Mouse (Mus musculus) CH12F3 (cell line): Measurements from ENCODE around the gene Atad1.

Source experiments
- in situ Hi-C: fragments of 300-500 bp; cut with MboI; formaldehyde crosslinking; loops from 2 replicates; pipeline ENCODE4 v1.14.3; 2020; ENCODE audit warnings: low sequenced_read_pairs

Atad1 gene

DNA sequence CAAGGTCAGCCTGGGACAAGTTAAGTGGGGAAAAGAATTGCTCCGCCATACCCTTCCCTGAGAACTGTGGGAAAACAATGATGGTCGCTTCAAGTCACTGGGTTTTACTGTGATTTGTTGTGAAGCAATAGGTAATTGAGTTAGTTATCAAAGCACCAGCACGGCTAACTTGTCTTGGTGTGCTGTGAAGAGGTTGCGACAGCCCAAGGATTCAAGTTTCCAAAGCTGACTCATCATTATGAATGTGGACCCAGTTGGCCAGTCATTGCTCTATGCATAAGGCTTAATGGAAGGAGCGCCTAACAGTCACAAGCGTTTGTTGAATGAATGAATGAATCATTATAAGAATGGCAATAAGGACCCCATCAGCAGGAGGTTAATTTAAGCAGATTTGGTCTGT, 12.8 kb upstream of the Atad1 start:
- in situ Hi-C loops, result loop anchor here (10.0 kb wide), 2 partner anchors 202 to 472 kb away; no protein-coding TSS in a partner anchor

DNA sequence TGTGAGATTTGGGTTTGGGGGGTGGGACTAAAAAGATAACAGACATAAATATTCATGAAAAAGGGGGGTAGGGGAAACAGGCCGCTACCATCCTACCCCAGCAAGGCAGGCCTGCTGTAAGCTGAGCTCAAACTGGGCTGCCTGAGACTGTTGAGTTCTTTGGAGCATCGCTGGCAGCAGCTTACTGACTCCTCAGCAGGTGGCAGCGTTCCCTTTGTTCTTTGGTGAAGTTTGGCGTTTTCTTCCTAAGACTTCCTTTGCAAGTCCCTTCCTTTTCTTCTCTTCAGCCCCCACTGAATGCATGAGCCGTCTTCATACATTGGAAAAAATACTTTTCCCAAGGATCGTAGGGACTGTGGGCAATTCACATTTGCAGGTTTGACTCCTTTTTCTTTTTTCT, 9.8 kb upstream of the Atad1 start:
- in situ Hi-C loops, result no loop called here

DNA sequence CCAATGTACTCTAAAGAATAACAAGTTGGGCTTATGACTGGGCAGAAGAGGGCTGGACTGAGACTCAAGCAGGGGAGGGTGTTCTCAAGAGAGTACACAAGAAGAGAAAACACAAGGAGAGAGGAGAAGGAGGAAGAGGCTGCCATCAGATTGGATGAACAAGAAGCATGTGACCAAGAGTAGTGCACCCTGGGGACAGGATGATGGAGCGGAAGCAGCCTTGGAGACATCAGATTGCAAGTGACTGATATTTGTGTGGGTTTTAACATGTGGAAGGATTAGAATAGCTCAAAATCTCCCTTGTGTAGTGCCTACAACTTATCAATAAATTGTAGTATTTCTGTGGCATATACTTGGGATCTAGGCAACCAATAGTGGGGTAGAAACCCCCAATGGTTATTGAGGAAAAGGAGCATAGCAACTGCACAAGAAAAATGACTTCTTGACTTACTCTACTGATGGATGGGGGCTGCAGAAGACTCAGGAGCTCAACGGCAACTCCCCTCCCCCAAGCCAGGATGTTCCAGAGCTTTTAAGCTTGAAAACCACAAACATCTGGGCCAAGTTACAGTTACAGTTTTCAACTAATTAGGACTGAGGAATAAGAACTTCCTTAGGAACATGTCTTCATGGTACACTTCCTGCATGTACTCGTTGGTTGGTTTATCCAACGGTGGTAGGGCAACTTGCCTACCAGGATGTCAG, 1.2 kb upstream of the Atad1 start:
- in situ Hi-C loops, result no loop called here

DNA sequence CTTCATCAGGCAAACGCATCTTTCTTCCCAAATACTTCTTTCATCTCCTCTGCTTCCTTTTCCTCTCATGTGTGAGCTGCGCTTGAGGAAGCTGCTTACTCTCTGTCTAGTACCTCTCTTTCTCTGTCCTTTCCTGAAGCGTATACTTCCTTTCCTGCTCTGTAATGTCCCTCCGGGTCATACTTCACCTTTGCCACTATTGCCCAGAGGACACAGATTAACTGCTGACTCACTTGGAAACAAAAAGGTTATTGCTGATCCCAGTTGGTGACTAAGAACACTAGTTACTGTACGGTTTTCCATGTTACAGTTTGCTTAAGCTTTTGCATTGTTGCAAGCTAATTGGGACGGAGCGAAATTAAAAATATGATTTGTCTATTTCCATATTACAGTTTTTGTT, 1.7 kb downstream of the Atad1 start:
- in situ Hi-C loops, result loop anchor here (10.0 kb wide), 1 partner anchor 497 kb away; no protein-coding TSS in a partner anchor

DNA sequence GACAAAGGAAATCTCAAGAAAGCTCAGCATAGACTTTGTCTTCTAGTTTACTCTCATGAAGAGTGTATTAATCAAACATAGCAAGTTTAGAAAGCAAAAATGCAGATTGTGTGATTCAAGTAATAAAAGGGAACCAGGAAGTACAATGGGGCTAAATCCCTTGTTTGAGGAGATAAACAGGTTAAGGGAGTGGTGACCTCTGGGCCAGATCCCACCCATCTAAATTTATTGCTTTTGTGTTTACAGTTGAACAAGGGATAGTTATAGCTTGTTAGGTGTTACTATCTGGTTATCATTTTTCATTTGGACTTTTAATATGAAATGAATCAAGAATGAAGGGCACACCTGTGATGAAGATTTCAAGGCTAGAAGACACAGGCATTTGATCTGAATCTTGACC, 6.7 kb downstream of the Atad1 start:
- in situ Hi-C loops, result loop anchor here (10.0 kb wide), 1 partner anchor 502 kb away; no protein-coding TSS in a partner anchor

DNA sequence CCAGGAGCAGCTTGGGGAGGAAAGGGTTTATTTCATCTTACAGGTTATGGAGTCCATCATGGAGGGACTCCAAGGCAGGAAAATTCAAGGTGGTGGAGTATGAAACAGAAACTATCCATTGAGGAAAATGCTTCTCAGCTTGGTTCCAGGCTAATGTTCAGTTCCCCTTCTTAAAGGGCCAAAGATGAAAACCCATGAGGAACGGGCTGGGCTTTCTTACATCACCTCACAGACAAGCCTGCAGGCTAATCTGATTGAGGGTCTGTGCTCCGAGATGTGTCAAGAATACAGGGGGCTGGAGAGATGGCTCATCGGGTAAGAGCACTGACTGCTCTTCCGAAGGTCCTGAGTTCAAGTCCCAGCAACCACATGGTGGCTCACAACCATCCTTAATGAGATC, 9.8 kb downstream of the Atad1 start:
- in situ Hi-C loops, result loop anchor here (10.0 kb wide), 1 partner anchor 505 kb away; no protein-coding TSS in a partner anchor

DNA sequence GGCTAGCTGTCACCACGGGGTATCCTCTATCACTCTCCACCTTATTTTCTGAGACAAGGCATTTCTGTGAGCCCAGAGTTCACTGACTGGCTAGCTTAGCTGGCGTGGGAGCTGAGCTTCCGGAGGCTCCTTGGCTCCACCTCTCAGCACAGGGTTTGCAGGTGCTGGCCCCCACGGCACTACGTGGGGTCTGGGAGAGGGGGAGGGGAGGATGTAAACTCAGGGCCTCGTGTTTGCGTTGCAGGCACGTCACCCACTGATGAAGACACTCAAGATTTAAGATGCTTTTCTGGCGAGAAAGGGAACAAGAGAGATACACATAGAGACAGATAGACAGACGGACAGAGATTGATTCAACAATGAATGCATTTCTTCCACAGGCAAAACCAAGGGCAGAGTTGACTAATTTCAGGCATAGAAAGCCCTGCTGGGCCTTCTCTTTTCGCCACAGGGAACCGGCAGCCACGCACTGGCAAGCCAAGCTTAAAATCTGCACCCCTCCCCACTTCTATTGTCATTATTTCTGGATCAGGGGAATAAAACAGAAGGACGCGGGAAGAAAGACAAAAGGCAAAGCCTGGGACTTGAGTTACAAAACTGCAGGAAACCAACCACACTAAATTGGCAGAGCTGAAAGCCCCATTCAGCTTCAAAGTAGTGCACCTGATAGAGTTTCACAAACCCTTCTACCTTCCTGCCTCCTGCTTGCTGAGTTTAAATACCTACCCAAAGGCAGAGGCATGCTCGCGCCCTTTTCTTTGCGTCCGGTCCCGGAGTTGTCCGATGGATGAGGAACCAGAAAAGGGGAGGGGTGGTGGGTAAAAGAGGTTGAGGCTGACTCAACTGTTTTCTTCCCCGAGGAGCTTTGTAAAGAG, 12.9 kb downstream of the Atad1 start:
- in situ Hi-C loops, result no loop called here

DNA sequence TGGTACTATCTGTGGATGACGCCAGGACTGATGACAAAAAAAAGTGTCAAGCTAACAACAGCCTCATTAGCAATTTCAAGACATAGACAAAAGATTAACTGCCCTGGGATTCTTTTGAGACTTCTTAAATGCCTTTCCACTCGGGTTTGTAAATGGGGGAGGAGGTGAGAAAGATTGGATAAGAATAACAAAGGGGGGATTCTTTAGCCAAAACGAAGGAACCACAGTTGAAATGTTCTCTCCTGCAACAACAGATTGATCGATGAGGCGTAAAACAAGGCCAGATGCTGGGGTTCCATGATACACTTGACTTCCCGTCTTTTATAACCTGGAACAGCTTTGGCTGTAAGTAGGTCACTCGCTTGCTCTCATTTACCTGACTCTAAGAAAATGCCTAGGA, 15.8 kb downstream of the Atad1 start:
- in situ Hi-C loops, result no loop called here

DNA sequence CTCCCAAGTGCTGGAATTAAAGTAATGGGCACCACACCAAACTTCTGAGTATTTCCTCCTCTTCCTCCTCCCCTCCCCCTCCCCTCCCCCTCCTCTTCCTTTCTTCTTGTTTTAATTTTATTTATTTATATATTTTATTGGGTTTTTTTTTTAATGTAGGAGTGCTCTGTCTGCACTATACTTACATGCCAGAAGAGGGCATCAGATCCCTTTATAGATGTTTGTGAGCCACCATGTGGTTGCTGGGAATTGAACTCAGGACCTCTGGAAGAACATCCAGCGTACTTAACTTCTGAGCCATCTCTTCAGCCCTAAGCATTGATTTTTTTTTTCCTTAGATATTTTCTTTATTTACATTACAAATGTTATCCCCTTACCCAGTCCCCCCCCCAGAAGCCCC, 19.3 kb downstream of the Atad1 start:
- in situ Hi-C loops, result no loop called here

DNA sequence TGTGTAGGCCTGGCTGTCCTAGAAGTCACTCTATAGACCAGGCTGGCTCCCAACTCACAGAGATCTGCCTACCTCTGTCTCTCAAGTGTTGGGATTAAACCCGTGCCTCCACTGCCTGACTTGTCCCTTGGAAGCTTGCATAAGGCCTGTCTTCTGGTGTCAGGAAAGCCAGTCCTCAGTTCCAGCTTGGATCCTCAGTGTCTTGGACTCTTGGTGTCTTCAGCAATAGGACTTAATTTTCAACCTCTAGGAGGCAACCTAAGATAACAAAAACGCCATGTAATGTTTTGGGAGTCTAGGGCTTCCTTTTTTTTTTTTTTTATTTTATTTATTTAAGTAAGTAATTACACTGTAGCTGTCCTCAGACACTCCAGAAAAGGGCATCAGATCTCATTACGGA, 22.0 kb downstream of the Atad1 start:
- in situ Hi-C loops, result loop anchor here (5.0 to 10.0 kb wide), 2 partner anchors 507 to 645 kb away; no protein-coding TSS in a partner anchor

DNA sequence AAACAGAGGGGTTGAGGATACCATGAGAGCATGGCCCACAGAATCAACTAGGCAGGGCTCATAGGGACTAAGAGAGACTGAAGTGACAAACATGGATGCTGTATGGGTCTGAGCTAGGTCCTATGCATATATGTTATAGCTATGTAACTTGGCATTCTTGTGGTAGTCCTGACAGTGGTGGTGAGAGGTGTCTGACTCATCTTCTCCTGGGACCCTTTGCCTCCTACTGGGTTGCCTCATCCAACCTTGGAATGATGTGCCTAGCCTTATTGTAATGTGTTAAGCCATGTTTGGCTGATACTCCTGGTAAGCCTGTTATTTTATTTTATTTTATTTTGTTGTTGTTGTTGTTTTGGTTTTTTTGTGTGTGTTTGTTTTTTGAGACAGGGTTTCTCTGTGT, 23.9 kb downstream of the Atad1 start:
- in situ Hi-C loops, result loop anchor here (5.0 to 10.0 kb wide), 2 partner anchors 509 to 647 kb away; no protein-coding TSS in a partner anchor

DNA sequence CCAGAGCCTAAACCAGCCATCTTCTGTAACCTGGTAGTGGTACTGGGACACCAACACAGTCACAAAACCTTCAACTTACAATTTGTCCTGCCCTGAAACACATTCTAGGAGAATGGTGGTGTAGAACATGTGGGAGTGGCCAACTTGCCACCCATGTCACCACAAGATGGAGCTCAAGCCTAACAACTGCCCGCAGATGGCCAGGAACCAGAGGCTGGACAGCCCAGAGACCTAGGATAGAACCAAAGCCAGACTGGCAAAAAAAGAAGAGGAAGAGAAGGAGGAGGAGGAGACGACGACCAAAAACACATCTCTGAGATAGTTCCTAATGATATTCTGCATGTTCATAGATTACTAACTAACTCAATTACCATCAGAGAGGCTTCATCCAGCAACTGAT, 24.4 kb downstream of the Atad1 start:
- in situ Hi-C loops, result loop anchor here (5.0 to 10.0 kb wide), 2 partner anchors 510 to 647 kb away; no protein-coding TSS in a partner anchor

DNA sequence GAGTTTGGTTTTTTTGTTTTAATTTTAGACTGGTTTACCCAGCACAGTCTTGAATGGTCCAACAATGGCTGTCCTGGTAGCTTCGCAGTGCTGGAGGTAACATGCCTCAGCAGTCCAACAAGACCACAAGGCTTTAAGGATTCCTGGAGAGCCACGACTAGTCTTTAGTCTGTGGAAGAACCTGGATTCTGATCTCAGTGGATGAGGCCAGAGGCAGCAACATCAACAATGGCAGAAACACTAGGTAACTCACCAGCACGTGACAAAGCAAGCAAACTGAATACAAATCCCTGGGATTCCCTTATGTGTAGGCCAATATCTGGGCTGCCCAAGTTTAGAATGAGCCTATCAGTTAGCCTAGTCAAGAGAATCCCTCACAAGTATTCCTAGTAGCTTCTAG, 26.1 kb downstream of the Atad1 start:
- in situ Hi-C loops, result loop anchor here (10.0 kb wide), 1 partner anchor 511 kb away; no protein-coding TSS in a partner anchor

DNA sequence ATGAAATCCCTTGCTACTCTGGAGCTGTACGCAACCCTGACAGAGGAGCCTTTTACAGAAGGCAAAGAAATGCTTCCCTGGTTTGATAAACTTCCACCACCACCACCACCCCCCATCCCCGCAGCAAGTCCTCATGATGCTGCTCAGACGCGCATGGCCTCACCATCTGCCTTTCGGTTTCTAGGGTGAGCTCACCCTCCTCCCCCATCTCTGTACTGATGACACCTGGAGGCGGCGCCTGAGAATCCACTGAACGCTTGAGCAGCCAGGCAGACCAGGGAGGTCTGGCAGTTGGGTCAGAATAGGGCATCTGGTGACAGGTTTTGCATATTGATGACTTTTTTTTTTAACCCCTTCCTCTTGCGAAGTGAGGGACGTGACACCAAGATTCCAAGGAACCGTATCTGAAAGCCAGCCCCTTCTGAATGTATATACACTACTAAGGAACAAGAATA, 27.0 kb downstream of the Atad1 start:
- in situ Hi-C loops, result loop anchor here (10.0 kb wide), 1 partner anchor 512 kb away; no protein-coding TSS in a partner anchor

DNA sequence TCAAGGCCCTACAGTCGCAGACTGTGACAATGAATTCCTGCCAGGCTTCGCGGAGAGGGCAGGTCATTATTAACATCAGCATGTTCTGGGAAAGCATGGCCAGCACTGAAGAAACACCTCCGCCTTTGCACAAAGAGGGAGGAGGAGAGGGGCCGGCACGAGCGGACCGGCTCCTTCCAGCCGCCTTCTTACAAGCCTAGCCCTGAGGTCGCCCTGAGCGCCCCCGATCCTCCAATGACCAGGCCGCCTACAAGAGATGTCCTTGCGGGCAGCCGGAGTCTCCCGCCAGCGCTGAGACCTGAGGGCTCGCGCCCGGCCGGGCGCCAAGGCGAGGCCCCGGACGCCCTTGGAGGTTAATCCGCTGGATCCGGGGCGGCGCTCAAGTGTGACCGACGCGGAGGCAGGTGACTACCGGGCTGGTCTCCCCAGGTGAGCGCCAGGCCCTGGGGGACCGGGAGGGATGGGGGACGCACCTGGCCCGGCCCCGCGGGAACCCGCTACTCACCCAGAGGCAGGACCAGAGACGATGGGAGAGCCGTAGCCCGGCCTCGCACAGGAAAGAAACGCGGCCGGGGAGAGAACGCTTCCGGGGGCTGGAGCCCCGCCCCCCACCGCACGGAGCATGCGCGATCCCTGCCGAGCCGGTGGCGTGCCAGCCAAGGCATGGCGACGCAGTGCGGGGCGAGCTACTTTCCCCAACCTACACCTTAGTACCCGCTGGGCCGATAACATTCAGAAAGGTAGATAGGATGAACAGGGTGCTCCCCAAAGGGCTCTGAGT, 27.6 kb downstream of the Atad1 start:
- in situ Hi-C loops, result loop anchor here (10.0 kb wide), 1 partner anchor 513 kb away; no protein-coding TSS in a partner anchor

DNA sequence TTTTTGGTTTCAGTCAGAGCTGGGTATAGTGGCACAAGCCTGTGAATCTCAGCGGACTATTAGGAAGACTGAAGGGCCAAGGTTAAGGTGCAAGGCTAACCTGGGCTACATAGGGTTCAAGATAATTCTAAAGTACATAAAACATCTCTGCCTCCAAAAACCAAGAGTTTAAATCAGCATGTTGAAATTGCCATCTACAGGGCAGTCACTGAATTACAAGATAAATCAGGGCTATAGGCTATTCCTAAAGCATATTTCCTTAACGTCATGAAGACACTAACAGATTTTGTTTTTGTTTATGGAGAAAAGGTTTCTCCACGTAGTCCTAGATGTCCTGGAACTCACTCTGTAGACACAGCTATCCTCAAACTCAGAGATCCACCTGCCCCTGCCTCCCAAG, 29.3 kb downstream of the Atad1 start:
- in situ Hi-C loops, result loop anchor here (10.0 kb wide), 1 partner anchor 515 kb away; no protein-coding TSS in a partner anchor

DNA sequence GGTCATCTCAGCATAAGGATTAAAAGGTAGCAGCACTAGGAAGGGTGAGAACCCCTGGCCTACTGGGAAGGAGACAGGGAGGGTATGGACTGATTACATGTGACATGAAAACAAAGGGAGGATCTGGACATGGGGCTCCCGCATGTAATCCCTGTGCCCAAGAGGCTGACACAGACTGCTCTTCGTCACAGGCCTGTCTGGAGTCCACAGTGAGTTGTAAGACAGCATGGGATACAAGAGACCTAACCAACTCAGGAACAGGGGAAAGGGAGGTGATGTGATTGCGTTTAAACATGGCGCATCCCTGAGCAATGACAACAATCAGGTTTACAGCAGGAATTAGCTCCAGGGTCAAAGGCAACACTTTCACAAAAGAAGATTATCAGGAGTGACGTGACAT, 30.6 kb downstream of the Atad1 start:
- in situ Hi-C loops, result no loop called here

DNA sequence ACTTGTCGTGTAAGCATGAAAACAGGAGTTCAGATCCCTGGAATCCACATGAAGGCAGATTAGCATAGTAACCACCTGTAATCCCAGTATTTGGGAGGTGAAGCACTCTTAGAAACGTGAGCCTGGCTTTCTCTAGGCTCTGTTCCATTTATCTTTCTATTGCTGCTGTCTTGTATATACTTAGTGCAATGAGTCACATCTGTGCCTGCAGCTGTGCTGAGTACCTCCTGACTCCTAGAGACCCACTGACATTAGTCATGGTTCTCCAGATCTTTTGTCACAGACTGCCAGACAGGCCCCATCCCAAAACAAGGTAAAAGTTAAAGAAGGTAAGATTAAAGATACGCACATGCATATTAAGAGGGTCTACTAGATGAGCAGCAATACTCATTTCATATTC, 37.4 kb downstream of the Atad1 start:
- in situ Hi-C loops, result no loop called here

DNA sequence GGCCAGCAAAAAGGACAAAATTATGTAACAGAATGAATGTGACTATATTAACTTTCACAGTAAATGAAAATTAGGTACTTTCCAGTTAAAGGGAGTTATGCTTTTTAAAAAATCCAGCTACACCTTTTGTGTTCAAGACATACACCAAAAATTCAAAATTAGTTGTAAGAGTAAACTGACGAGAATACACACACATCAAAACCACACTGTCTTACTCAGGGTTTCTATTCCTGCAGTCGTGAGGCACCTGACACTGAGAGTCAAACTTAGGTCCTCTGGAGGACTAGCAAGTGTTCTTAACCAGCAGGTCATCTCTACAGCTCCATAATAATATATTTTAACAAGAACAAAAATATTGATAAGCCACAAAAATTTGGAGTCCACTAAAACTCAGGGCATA, 42.9 kb downstream of the Atad1 start:
- in situ Hi-C loops, result no loop called here

DNA sequence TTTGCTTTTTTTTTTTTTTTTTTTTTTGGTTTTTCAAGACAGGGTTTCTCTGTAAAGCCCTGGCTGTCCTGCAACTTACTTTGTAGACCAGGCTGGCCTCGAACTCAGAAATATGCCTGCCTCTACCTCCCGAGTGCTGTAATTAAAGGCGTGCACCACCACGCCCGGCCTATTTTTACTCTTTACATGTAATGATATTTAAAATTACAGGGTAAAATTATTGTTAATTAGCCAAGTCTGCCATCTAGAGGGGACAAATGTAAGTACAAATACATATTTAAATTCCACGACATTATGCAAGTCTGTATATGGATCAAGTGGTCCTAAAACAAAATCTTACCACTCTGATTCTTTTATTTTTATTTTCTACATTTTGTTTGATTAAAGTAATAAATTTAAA, 49.9 kb downstream of the Atad1 start:
- in situ Hi-C loops, result loop anchor here (10.0 kb wide), 1 partner anchor 185 kb away; no protein-coding TSS in a partner anchor
